Mouse (Mus musculus) telencephalon, adult 2 months (tissue): ENCODE measurements around the gene Mia2.
A peak's percentile ranks its signal among the peaks of the same experiment; 100 is the strongest.
"Not testable (repeated sequence)": the region's sequence is repeated elsewhere in the genome, so short reads cannot be mapped to it uniquely, and the experiment has no call there.

Experiments used
- DNase-seq: peaks from one replicate; pipeline ENCODE4 v3.0.0-alpha.2; 2011; ENCODE audit warnings: low read depth, low spot score

Gene Mia2

DNA sequence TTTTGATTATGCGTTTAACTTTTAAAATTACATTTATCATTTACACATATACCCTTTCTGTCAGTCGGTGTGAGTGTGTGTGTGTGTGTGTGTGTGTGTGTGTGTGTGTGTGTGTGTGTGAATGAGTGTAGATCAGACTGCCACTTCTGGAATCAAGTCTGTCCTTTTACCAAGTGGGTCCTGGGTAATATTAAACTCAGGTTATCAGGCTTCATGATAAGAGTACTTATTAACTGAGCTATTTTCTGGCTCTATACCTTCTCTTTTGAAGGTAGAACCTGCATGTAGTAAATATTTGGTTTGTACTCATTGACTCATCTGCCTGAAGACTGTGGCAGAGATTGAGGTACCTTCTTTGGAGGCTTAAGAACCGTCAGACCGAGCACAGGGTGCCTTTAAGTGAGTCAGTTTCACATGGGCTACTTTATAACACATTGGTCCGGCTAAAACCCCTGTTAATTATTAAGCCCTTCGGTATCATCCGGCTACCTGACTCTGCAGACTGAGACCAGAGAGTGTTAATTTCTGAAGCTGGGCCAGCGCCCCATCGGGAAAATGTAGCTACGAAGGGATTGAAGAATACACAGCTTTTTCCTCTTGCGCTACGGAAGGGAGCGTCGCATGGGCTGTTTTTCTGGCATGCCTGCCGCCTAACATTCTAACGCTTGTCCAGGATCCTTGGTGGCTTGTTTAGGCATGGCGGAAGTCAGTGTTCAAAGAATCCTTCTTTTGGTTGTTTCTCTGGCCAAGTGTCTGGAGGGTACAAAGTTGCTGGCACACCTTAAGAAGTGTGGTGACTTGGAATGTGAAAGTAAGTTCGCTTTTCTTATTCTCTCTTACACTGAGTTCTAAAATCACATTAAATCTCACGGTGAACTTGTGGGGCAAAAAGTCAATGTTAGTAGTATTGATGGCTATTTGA lies at the start of gene Mia2:
Gene Mia2 (plus strand): TSS at position 696 of the 922 bp plus-strand sequence.
- DNase-seq: no peak

GRCm38 (mm10) chr12:59052470-59052869 lies 43.1 kb upstream of the Mia2 start:
- no peak for DNase-seq

- DNase-seq: no peak
These were observed 42.4 kb upstream of the Mia2 start for GRCm38 (mm10) chr12:59053166-59053565.

DNA sequence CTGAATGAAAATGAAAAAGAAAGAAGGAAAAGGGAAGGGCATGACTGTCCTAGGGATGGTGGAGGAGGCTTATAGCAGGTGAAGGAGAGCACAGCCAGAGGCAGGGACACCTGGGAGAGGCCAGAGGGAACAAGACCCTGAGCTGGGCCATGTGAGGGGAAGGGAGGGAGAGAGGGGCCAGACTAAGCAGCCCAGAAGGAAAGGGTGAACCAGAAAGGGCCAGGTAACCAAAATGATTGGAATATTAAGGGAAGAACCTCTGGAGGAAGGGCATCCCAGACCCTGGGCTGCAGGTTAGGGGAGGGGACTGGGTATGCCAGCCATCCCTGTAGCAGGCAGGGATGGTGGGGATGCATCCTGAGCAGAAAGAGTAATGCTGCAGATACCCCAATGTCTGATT lies 41.6 kb upstream of the Mia2 start:
- no peak for DNase-seq

DNA sequence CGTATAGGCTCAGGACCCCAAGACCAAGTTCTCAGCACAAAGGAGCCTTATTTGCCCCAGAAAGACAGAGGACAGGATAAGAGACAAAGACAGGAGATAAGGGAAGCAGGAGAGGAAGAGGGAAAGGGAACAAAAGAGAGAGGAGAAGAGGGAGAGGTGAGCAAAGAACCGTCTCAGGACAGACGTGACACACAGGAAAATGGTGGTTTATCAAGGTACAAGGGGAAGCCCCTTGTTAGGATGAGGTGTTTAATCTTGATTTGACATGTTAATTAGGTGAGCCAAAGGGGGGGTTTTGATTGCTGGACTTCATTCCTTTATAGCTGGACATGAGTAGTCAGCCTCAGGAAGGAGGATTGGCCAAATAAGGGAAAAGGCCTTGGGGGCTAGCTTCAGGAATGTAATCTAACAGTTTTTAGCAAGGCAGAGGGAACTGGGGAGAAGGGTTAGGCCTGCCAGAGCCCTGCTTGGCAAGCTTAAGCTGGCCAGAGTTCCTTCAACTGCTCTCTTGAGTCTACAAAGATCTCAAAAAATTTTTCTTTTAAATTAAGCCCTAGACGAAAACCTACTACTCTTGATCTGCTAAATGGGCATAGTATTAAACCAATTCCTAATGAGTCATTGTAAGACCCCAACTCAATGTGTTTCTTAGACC lies 40.3 kb upstream of the Mia2 start:
- DNase-seq: no peak

DNA sequence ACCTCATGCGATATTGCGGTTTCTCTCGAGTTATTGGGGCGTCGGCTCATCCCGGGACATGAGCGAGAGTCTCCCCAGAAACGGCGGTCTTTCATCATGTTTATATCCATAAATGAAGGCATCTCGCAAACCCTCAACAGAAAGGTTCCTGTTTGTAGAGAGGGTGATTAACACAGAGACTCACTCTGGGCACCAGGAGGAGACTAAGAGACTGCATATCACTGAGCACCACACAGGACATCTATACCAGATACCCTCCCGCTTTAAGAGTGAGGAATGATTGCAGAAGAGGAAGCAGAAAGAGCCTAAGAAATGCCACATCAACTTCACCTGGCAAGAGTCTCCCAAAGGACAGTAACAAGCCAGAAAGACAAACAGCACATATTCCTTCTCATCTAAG lies 39.4 kb upstream of the Mia2 start:
- DNase-seq: no peak

DNA sequence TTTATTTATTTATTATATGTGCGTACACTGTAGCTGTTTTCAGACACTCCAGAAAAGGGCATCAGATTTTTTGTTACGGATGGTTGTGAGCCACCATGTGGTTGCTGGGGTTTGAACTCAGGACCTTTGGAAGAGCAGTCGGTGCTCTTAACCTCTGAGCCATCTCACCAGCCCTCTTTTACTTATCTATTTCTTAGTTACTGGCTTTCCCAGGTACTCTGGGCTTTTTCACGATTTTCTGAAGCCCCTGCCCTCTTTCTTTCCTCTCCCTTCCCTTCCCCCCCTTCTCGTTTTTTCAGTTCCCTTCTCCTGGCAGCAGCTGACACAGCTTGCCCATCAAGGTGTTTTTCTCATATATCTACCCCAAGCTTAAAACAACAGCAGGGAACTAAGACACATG lies 37.4 kb upstream of the Mia2 start:
- DNase-seq: not testable (repeated sequence)

- no peak for DNase-seq
These were observed 35.3 kb upstream of the Mia2 start for GRCm38 (mm10) chr12:59060322-59060721.

GRCm38 (mm10) chr12:59060993-59061595 lies 34.5 kb upstream of the Mia2 start, which contains the start of gene Trappc6b:
Gene Trappc6b (minus strand): TSS chr12:59061472.
- DNase-seq: peak; percentile 65

DNA sequence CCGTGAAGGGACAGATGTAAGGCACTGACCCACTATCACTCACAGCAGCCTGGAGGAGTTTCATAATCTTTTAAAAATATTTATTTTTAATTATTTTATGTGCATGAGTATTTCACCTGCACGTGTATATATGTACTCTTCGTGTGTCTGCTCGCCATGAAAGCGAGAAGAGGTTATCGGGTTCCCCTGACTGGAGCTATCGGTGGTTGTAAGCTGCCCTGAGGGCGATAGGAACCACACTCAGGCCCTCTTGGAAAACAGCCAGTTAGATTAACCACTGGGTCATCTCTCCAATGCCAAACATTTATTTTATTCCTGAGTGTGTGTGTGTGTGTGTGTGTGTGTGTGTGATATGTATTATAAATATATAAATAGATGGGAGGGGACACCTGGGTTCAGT lies 30.8 kb upstream of the Mia2 start:
- no peak for DNase-seq

GRCm38 (mm10) chr12:59065776-59066175 lies 29.8 kb upstream of the Mia2 start:
- DNase-seq: no peak

DNA sequence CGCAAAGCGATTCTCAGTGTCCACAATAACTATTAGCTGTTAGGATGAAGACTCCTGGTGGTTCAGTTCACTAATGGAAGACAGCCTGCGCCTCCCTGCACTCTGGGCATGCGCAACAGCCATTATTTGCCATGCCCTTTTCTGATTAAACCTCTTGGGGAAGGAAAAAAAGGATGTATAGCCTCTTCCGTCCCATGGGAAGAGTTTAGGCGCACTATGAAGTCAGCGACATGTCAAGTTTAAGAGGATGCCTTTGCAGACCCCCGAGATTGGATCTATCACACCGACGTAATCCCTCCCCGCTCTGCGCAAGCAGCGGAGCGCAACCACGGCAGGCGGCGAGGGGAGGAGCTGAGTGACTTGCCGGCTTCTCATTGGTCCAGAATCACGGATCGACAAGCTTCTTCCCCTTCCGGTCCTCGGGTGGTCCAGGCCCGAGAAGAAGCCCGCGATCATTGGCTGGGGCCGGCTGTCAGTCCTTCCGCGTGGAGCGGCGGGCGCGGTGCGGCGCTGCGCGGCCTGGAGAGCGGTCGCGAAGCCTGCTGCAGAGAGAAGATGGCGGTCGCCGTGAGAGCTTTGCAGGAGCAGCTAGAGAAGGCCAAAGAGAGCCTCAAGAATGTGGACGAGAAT lies 29.0 kb upstream of the Mia2 start, which contains the start of gene Pnn:
Gene Pnn (plus strand): TSS at position 437 of the 630 bp plus-strand sequence.
- DNase-seq: peak; percentile 98

- no peak for DNase-seq
These were observed 28.5 kb upstream of the Mia2 start for GRCm38 (mm10) chr12:59067095-59067494.

- no peak for DNase-seq
These were observed 26.8 kb upstream of the Mia2 start for GRCm38 (mm10) chr12:59068791-59069190.

GRCm38 (mm10) chr12:59072286-59072685 lies 23.3 kb upstream of the Mia2 start:
- peak; percentile 22 for DNase-seq

DNA sequence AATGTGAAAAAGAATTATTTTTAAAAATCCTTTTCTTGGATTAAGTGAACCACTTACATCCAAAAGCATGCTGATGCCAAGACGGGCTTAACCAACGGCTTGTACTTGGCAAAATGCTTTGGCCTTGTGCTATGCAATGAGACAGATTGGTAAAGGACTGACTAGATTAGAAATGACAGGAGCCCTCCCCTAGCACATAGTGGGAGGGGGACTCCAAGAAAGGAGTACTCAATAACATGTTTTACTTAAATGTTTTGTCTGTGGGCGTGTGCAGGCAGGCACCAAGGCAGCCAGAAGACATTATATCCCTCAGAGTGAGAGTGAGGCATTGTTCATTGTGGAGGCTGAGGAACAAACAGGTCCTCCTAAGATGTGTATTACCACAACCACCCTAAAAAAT lies 21.5 kb upstream of the Mia2 start:
- peak; percentile 50 for DNase-seq

GRCm38 (mm10) chr12:59076996-59077395 lies 18.6 kb upstream of the Mia2 start:
- no peak for DNase-seq

DNA sequence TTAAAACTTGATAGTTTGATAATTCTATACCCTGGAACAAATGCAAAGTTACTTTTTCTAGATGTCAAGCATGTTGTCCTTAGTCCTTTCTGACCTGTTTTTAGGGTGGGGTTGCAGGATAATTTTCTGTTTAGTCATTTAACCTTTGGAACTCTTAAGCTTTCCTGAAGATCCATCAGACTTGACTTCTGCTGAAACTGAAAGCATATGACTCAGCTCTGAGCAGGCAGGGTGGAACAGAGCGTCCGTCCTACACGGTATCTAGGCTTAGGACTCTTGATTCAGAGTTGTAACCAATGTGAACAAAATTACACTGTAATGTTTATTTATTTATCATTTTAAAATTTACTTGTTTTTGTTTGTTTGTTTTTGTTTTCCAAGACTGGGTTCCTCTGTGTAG lies 17.7 kb upstream of the Mia2 start:
- no peak for DNase-seq

GRCm38 (mm10) chr12:59080461-59080860 lies 15.1 kb upstream of the Mia2 start:
- no peak for DNase-seq

- DNase-seq: no peak
These were observed 11.2 kb upstream of the Mia2 start for GRCm38 (mm10) chr12:59084446-59084845.

DNA sequence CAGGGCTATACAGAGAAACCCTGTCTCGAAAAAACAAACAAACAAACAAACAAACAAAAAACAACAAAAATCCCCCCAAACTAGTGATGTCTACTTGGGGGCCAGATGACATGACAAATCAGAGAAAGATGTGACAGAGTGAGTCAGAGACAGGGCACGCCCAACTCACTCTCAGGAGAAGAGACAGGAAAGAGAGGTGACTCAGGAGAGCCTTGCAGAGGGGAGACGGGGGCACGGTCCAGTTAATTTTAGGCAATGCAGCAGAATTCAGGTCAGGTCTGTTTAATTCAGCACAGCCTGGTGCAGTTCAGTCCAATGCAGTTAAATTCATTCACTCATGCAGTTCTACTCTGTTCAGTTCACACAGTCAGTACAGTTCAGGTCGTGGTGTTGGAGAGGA lies 9.4 kb upstream of the Mia2 start:
- no peak for DNase-seq

DNA sequence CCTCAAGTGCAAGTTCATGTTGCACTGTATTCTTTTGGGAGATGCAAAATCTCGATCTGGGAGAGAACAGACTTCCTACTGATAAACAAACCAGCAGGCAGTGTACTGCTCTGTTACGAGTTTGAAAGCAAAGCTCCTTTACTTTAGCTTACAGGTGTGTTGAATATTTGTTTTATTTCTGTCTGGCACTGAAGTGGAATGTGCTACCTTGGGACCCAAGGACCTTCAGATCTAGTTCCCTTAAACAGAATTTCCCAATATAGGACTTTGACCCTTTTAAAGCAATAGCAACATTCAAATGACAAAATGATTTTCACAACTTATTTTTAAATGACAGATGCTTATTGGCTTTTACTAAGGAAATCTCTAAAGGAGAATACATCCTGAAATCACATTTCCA lies 2.1 kb upstream of the Mia2 start:
- DNase-seq: no peak
